Mouse (Mus musculus): ENCODE results near the gene Chchd1.

Gene Chchd1

DNA sequence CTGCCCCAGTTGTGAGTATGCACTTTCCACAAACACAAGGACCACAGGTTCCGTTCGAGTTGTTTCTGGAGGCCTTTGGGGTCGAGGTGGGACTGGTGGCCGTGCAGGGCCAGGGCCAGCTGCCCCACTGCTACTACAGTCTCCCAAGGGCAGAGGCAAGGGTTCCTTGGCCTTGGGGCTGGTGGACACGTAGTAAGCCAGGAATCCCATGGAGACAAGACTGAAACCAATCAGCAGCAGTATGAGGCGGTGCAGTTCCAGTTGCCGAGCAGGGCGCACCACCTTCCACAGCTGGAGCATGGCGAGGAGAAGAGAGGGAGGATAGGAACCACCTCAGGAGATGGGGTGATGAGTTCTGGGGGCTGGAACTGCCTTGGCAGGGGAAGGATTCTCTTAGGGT is 27.1 kb downstream of the Chchd1 start:
- no peak for DNase-seq

- no peak for DNase-seq
Measured at GRCm38 (mm10) chr14:20730853-20731602, 28.2 kb downstream of the Chchd1 start.

DNA sequence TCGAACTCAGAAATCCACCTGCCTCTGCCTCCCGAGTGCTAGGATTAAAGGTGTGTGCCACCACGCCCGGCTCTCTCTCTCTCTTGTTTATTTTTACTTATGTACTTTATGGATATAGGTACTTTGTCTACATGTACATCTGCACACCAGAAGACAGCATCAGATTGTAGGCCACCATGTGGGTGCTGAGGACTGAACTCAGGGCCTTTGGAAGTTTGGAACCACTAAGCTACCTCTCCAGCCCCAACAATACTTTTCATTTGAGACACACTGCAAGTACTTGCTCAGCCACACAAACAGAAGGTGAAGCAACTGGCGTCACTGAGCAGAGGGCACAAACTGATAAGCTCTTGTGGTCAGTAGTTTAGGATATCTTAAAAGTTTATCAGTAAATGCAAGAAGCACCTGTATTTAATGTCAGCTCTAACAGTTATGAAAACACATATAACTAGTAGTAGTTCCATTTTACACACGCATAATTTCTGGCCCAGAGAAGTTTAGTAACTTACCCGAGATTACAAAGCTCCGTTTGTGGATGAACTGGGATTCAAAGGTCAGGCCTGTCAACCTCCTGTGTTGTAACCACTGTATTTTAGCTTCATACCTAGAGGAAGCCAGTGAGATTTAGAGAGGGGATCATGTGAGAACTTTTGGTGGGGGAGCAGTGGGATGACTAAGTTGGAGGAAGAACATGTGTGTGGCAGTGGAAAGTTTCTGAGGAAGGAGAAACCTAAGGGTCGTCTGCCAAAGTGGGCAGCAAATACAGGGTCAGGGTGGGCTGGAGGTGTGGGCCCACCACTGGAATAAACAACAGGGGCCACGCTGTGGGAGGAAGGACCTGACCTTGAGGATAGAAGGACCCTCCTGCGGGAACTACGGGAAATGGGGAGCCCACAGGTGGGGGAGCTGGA is 30.5 kb downstream of the Chchd1 start:
- no peak for DNase-seq

DNA sequence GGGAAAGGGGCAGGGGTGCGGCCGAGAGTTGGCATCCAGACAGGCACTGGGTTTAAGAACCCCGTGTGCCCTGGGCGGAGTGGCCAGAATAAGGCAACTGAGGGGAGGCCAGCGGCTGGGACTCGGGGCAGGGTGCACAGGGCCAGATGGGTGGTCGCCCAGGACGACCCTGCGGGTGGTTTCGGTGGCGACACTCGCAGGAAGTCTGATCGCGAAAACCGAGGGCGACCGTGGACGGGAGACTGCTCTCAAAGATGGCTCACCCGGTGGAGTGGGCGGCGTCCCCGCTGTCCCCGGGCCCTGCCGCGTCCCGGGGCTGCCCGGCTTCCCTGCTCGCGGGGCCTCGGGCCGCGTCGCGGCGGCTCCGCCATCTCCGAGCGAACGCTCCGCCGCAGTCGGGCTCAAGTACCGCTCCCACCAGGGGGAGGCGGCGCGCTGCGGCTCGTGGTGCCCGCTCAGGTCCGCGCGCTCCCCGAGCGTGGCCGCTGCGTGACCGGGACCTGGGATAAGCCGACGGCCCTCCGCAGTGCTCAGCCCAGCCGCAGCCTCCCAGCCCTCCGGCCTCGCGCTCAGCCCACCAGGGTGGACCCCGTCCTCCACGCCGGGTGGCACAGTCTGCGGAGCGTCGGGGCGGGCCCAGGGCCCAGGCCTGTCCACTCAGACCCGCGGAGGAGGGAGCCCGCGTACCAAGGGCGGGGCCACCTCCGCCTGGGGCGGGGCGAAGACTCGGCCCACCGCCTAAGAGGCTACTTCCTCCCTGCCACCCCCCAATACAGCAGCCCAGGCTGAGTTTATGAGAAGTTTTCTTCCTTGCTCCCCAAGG is 31.4 kb downstream of the Chchd1 start, which contains the start of gene Ndst2:
Ndst2 (minus strand) TSS at position 611 of the 823 bp plus-strand sequence.
- DNase-seq = peak; percentile 89

DNA sequence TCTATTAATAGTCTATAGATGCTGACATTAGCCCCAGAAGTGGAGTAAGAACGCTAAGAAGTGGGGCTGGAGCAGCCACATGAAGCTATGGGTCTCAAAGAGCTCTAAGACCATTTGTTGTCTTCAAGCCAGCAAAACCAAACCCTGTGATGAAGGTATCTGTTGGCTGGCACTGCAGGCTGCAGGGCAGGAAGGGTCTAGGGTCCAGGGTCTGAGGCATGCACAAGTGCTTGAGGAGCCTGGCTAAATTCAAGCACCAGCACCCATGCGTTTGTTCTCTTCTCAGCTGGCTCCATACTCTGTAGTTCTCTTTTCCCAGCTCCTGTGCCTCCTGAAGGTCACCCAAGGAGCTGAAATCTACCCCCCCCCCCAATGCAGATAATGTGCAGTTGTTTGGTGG is 32.2 kb downstream of the Chchd1 start:
- DNase-seq = no peak

GRCm38 (mm10) chr14:20735892-20736390 is 33.1 kb downstream of the Chchd1 start:
- DNase-seq = peak; percentile 27

DNA sequence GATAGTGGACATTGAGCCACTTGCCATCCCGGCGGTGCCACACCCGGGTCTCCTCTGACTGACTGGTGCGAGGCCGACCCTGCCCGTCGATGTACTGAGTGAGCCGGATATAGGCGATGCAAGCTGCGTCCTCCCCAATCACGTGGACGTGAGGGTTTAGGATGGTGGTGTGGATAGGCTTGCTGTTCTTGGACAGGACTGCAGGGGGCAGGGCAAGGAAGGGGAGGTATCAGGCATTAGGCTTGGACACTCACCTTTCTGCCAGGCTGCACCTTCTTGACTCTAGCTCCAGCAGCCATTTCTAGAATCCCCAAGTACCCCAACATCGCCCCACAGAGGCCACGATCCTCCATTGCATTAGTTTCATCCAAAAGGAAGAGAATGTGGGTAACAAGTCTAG is 34.5 kb downstream of the Chchd1 start:
- DNase-seq = peak; percentile 75

GRCm38 (mm10) chr14:20738511-20738910 is 35.7 kb downstream of the Chchd1 start:
- no peak for DNase-seq

DNA sequence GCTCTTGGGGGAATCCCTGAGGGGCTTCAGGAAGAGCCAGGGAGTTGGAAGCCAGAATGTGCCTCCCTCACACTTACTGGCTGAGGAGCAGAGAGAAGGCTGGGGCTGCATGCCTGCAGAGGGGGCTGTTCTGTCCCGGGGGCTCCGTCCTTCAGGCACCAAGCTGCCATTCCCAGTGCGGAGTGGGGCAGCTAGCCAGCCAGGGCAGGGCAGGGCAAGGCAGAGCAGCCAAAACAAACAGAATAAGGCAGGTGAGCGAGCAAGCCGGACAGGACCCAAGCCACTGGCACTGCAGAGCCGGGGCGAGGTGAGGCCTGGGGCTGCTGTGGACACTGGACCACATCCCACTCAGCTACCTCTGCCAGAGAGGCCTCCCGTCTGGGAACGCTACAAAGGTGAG is 38.5 kb downstream of the Chchd1 start:
- no peak for DNase-seq

- DNase-seq = no peak
Measured at GRCm38 (mm10) chr14:20743614-20744013, 40.8 kb downstream of the Chchd1 start.

- DNase-seq = no peak
Measured at GRCm38 (mm10) chr14:20746935-20747334, 44.1 kb downstream of the Chchd1 start.

GRCm38 (mm10) chr14:20748388-20748787 is 45.6 kb downstream of the Chchd1 start:
- no peak for DNase-seq

DNA sequence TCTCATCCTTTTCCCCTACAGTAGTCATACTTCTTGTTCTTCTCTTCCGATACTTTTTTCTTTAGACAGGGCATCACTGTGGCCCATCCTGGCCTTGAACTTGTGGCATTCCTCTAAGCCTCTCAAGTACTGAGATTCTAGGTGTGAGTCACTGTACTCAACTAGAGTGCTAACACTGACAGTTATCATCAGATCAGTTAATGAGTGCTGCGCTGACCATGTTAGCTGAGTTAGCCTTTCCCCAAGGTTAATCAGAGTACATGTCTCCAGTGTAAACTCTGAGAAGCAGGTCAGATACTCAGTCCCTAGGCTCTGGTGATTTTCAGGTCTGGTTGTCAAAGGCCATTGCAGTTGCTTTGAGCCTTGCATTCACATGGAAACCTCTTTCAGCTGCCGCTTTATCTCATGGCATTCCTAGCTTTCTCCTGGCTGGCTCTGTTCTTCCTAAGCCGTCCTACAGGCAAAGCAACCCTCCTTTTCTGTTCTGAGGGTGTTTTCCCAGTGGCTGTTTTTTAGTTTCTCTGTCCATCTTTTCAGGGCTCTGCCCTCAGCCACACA is 46.8 kb downstream of the Chchd1 start:
- DNase-seq = no peak

DNA sequence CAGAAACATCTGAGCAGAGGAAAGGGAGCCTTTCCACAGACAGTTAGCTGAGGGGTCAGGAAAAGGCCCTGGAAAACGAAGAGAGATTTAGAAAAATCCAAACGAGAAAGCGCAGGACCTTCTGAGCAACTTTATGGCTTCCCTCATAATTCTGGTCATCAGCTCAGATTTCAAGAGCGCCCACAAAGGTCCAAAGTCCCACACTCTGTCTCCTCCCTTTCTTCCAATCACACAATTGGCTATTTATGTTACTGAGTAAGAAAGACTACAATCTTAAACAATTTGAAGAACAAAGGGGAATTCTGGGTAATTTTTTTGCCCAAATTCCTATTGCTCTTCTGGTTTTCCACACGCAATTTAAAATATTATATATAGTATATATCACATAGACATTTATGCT is 47.7 kb downstream of the Chchd1 start:
- no peak for DNase-seq

- DNase-seq = no peak
Measured at GRCm38 (mm10) chr14:20753792-20754191, 51.0 kb downstream of the Chchd1 start.

Measured in kidney, adult 11 months (tissue).